Mouse (Mus musculus) embryonic facial prominence, embryonic 10.5 days (tissue): ENCODE data around the gene Myoz2. TPM values are rescaled to one million over a fixed set of nuclear protein-coding genes. Genes with fewer than 3 reads are reported as not detected.

Experiments used
- DNase-seq: peaks from one replicate; pipeline ENCODE4 v3.0.0-alpha.2; 2017; ENCODE audit warnings: low spot score
- H3K27ac ChIP-seq: fragments of 300-500 bp; sonication (generic); replicated peaks from 2 replicates; pipeline ENCODE4 v1.5.1; 2016; ENCODE audit warnings: mild to moderate bottlenecking
- H3K27me3 ChIP-seq: fragments of 300-500 bp; sonication (generic); replicated peaks from 2 replicates; pipeline ENCODE4 v1.6.1; 2016; ENCODE audit warnings: low read depth, mild to moderate bottlenecking; ENCODE audit not compliant: poor library complexity, severe bottlenecking
- H3K36me3 ChIP-seq: fragments of 300-500 bp; sonication (generic); replicated peaks from 2 replicates; pipeline ENCODE4 v1.6.1; 2016; ENCODE audit warnings: mild to moderate bottlenecking, moderate library complexity
- H3K4me1 ChIP-seq: fragments of 300-500 bp; sonication (generic); 2 replicates; pipeline ENCODE4 v1.6.1; 2016
- H3K4me3 ChIP-seq: fragments of 300-500 bp; sonication (generic); 2 replicates; pipeline ENCODE4 v1.5.1; 2016; ENCODE audit warnings: mild to moderate bottlenecking, moderate library complexity
- H3K9me3 ChIP-seq: fragments of 300-500 bp; sonication (generic); 2 replicates; pipeline ENCODE4 v1.6.1; 2016; ENCODE audit warnings: mild to moderate bottlenecking
- WGBS: fragments of 180-500 bp; shearing (Covaris S2); methylation state at CpG from one replicate; pipeline ENCODE4 v1.1.7; 2016; 5-methylcytosine and 5-hydroxymethylcytosine counted together
- polyA plus RNA-seq: library from polyadenylated mRNA; unstranded; fragments of >200 nt; fragmentation: Nextera tagmentation; extraction: Ambion mirVana; gene quantifications from 2 replicates; pipeline ENCODE4 v1.2.1, GENCODE M21; 2016

Gene Myoz2
- polyA plus RNA-seq, 1 experiment from 2014 or later = not detected

GRCm38 (mm10) chr3:123058832-123059231, 24.0 kb upstream of the Myoz2 start:
- H3K4me1 ChIP-seq = no peaks in the 10 kb centered on the region
- no peak overlapping the region for H3K27ac ChIP-seq
- WGBS = 94% methylated on average over 1 of the region's 1 CpGs
- no peaks in the 10 kb centered on the region for H3K27me3 ChIP-seq
- H3K4me3 ChIP-seq = no peak overlapping the region
- no peak for DNase-seq
- H3K36me3 ChIP-seq = no peaks in the 10 kb centered on the region
- H3K9me3 ChIP-seq = no peaks in the 10 kb centered on the region

- H3K4me1 ChIP-seq = no peaks in the 10 kb centered on the region
- H3K27me3 ChIP-seq = no peaks in the 10 kb centered on the region
- WGBS = 84% methylated on average over 5 of the region's 5 CpGs
- H3K9me3 ChIP-seq = no peaks in the 10 kb centered on the region
- H3K36me3 ChIP-seq = no peaks in the 10 kb centered on the region
- H3K27ac ChIP-seq = no peak overlapping the region
- no peak for DNase-seq
- H3K4me3 ChIP-seq = no peak overlapping the region
Observed at GRCm38 (mm10) chr3:123054178-123054577, 19.4 kb upstream of the Myoz2 start.

GRCm38 (mm10) chr3:123053192-123053938, 18.6 kb upstream of the Myoz2 start:
- no peaks in the 10 kb centered on the region for H3K4me1 ChIP-seq
- H3K9me3 ChIP-seq = no peaks in the 10 kb centered on the region
- DNase-seq = no peak
- H3K27ac ChIP-seq = no peak overlapping the region
- H3K36me3 ChIP-seq = no peaks in the 10 kb centered on the region
- no peaks in the 10 kb centered on the region for H3K27me3 ChIP-seq
- H3K4me3 ChIP-seq = no peak overlapping the region
- 79% methylated on average over 8 of the region's 8 CpGs for WGBS

GRCm38 (mm10) chr3:123042308-123042707, 7.5 kb upstream of the Myoz2 start:
- H3K27me3 ChIP-seq = no peaks in the 10 kb centered on the region
- H3K4me3 ChIP-seq = no peak overlapping the region
- DNase-seq = no peak
- no peaks in the 10 kb centered on the region for H3K36me3 ChIP-seq
- H3K27ac ChIP-seq = no peak overlapping the region
- no peaks in the 10 kb centered on the region for H3K4me1 ChIP-seq
- no peaks in the 10 kb centered on the region for H3K9me3 ChIP-seq
- 93% methylated on average over 1 of the region's 1 CpGs for WGBS

- Histone ChIP-seq H3K4me3 (no peak overlapping the region), H3K4me1 (no peaks in the 10 kb centered on the region), H3K27me3 (no peaks in the 10 kb centered on the region), H3K36me3 (no peaks in the 10 kb centered on the region), H3K27ac (no peak overlapping the region), H3K9me3 (no peaks in the 10 kb centered on the region)
- 83% methylated on average over 8 of the region's 8 CpGs for WGBS
- no peak for DNase-seq
Observed at GRCm38 (mm10) chr3:123033804-123034203, 1.0 kb downstream of the Myoz2 start.

GRCm38 (mm10) chr3:123025634-123026033, 9.2 kb downstream of the Myoz2 start:
- Histone ChIP-seq H3K4me1 (no peaks in the 10 kb centered on the region), H3K9me3 (no peaks in the 10 kb centered on the region), H3K36me3 (no peaks in the 10 kb centered on the region), H3K27me3 (no peaks in the 10 kb centered on the region), H3K27ac (no peak overlapping the region), H3K4me3 (no peak overlapping the region)
- DNase-seq = no peak
- WGBS = 66% methylated on average over 3 of the region's 3 CpGs

- no peak for DNase-seq
- H3K36me3 ChIP-seq = no peaks in the 10 kb centered on the region
- no peaks in the 10 kb centered on the region for H3K27me3 ChIP-seq
- H3K4me1 ChIP-seq = no peaks in the 10 kb centered on the region
- H3K9me3 ChIP-seq = no peaks in the 10 kb centered on the region
- no peak overlapping the region for H3K27ac ChIP-seq
- WGBS = 87% methylated on average over 9 of the region's 9 CpGs
- H3K4me3 ChIP-seq = no peak overlapping the region
Observed at GRCm38 (mm10) chr3:123024496-123025234, 10.2 kb downstream of the Myoz2 start.

GRCm38 (mm10) chr3:123018792-123019191, 16.0 kb downstream of the Myoz2 start:
- Histone ChIP-seq H3K36me3 (no peaks in the 10 kb centered on the region), H3K4me3 (no peak overlapping the region), H3K4me1 (no peaks in the 10 kb centered on the region), H3K27ac (no peak overlapping the region), H3K27me3 (no peaks in the 10 kb centered on the region), H3K9me3 (no peaks in the 10 kb centered on the region)
- WGBS = 92% methylated on average over 2 of the region's 2 CpGs
- DNase-seq = no peak

GRCm38 (mm10) chr3:123013476-123013875, 21.3 kb downstream of the Myoz2 start:
- WGBS = 90% methylated on average over 14 of the region's 14 CpGs
- no peak overlapping the region for H3K4me3 ChIP-seq
- no peaks in the 10 kb centered on the region for H3K27me3 ChIP-seq
- H3K27ac ChIP-seq = no peak overlapping the region
- no peaks in the 10 kb centered on the region for H3K4me1 ChIP-seq
- H3K36me3 ChIP-seq = no peaks in the 10 kb centered on the region
- no peak for DNase-seq
- no peaks in the 10 kb centered on the region for H3K9me3 ChIP-seq

- peak; percentile 19 for DNase-seq
- 50% methylated on average over 6 of the region's 6 CpGs for WGBS
Observed at GRCm38 (mm10) chr3:123009417-123009816, 25.4 kb downstream of the Myoz2 start.

GRCm38 (mm10) chr3:123007386-123007785, 27.4 kb downstream of the Myoz2 start:
- Histone ChIP-seq H3K4me1 (no peaks in the 10 kb centered on the region), H3K9me3 (no peaks in the 10 kb centered on the region), H3K4me3 (no peak overlapping the region), H3K36me3 (no peaks in the 10 kb centered on the region), H3K27ac (no peak overlapping the region), H3K27me3 (no peaks in the 10 kb centered on the region)
- DNase-seq = no peak
- 84% methylated on average over 10 of the region's 10 CpGs for WGBS

More at GRCm38 (mm10) chr3:123009417-123009816, 25.4 kb downstream of the Myoz2 start:
- no peaks in the 10 kb centered on the region for H3K9me3 ChIP-seq
- H3K4me3 ChIP-seq = no peak overlapping the region
- no peaks in the 10 kb centered on the region for H3K36me3 ChIP-seq
- no peaks in the 10 kb centered on the region for H3K27me3 ChIP-seq
- H3K27ac ChIP-seq = no peak overlapping the region
- H3K4me1 ChIP-seq = no peaks in the 10 kb centered on the region

- no peaks in the 10 kb centered on the region for H3K9me3 ChIP-seq
- DNase-seq = no peak
- H3K4me1 ChIP-seq = no peaks in the 10 kb centered on the region
- no peak overlapping the region for H3K27ac ChIP-seq
- no peak overlapping the region for H3K4me3 ChIP-seq
- no peaks in the 10 kb centered on the region for H3K36me3 ChIP-seq
- WGBS = 73% methylated on average over 3 of the region's 3 CpGs
- H3K27me3 ChIP-seq = no peaks in the 10 kb centered on the region
Observed at GRCm38 (mm10) chr3:123001053-123001452, 33.8 kb downstream of the Myoz2 start.

- no peak overlapping the region for H3K27ac ChIP-seq
- WGBS = 70% methylated on average over 8 of the region's 8 CpGs
- DNase-seq = no peak
- no peaks in the 10 kb centered on the region for H3K27me3 ChIP-seq
- H3K36me3 ChIP-seq = no peaks in the 10 kb centered on the region
- no peaks in the 10 kb centered on the region for H3K9me3 ChIP-seq
- H3K4me3 ChIP-seq = no peak overlapping the region
- H3K4me1 ChIP-seq = no peaks in the 10 kb centered on the region
Observed at GRCm38 (mm10) chr3:122998511-122998910, 36.3 kb downstream of the Myoz2 start.
